Mouse (Mus musculus) splenic B cell, adult 2 months (primary cell): ENCODE measurements around the gene Dop1b.

ENCODE experiments used
- DNase-seq: peaks from one replicate; pipeline ENCODE4 v3.0.0-alpha.2; 2011; ENCODE audit warnings: low read depth, low spot score
- H3K27me3 ChIP-seq: 2 replicates; pipeline ENCODE4 v1.6.1; 2012; ENCODE audit warnings: mild to moderate bottlenecking, low read length, moderate library complexity, mixed read lengths; ENCODE audit not compliant: control insufficient read depth, poor library complexity, insufficient read depth, severe bottlenecking
- H3K36me3 ChIP-seq: 2 replicates; pipeline ENCODE4 v1.6.1; 2012; ENCODE audit warnings: mild to moderate bottlenecking, low read length, moderate library complexity, mixed read lengths; ENCODE audit not compliant: control insufficient read depth, poor library complexity, insufficient read depth, severe bottlenecking

The Dop1b gene

GRCm38 (mm10) chr16:93830916-93831315, 119.2 kb downstream of the Dop1b start:
- Histone ChIP-seq H3K36me3 (no peaks in the 10 kb centered on the region), H3K27me3 (no peaks in the 10 kb centered on the region)
- peak; percentile 75 for DNase-seq

DNA sequence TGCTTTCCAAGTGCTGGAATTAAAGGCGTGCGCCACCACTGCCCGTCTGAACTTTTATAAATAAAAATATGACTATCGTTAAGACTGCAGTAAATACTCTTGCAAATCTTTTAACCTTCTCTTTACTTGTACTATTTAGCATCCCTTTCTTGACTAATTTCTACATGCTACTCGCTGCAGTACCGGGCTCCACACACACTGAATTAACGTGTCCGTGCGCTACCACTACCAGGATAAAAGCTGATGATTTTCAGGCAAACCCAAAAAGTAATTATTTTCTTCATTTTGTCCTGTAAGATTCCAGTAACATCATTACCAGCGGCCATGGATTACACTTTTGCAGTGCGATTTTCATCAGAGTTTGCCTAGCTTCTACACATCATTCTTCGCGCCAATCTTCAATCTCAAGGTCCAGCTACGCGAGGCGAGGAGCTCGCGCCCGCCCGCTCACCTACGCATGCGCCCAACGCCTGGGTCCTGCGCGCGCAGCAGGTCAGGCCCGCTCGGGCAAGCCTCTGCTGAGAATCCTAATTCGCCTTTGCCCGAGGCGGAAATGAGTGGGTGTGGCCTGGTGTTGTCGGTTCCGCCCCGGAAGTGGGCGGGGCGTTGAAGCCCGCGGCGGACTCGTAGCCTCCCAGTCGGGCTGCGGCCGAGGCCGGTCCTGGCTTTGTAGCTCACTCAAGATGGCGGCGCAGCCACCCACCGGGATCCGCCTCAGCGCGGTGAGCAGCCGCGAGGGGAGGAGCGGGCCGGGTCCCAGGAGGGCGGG, 120.1 kb downstream of the Dop1b start, which contains the start of gene Morc3:
Morc3 (plus strand) TSS at position 495 of the 769 bp plus-strand sequence.
- Histone ChIP-seq H3K27me3 (no peaks in the 10 kb centered on the region), H3K36me3 (no peaks in the 10 kb centered on the region)
- DNase-seq = peak; percentile 100

GRCm38 (mm10) chr16:93832451-93833276, 121.0 kb downstream of the Dop1b start:
- DNase-seq = peak; percentile 75
- Histone ChIP-seq H3K27me3 (no peaks in the 10 kb centered on the region), H3K36me3 (no peaks in the 10 kb centered on the region)

- Histone ChIP-seq H3K27me3 (no peaks in the 10 kb centered on the region), H3K36me3 (no peaks in the 10 kb centered on the region)
- DNase-seq = no peak
These were observed 121.8 kb downstream of the Dop1b start for GRCm38 (mm10) chr16:93833551-93833950.

DNA sequence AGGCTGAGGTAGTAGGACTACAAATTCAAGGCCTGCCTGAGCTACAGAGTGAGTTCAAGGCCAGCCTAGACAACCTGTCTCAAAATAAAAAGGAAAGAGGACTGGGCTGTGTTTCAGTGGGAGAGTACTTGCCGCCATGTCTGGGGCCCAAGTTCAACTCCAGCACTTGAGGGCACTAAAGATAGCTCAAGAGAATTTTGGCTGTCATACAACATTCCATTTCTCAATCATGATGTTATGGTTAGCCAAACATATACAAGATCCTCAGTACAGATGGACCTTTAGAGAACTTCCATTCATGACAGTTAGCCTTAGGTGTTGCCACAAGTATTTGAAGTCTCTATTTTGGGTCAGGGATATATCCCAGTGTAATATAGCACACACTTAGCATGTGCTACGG, 122.4 kb downstream of the Dop1b start:
- Histone ChIP-seq H3K27me3 (no peaks in the 10 kb centered on the region), H3K36me3 (no peaks in the 10 kb centered on the region)
- no peak for DNase-seq

- peaks cover 4% of the 10 kb centered on the region; the same call in 1 of the 2 replicates for H3K36me3 ChIP-seq
- H3K27me3 ChIP-seq = no peaks in the 10 kb centered on the region
- DNase-seq = no peak
These were observed 127.3 kb downstream of the Dop1b start for GRCm38 (mm10) chr16:93839049-93839448.

- Histone ChIP-seq H3K27me3 (no peaks in the 10 kb centered on the region), H3K36me3 (peaks cover 22% of the 10 kb centered on the region)
- DNase-seq = no peak
These were observed 138.8 kb downstream of the Dop1b start for GRCm38 (mm10) chr16:93850527-93850926.

DNA sequence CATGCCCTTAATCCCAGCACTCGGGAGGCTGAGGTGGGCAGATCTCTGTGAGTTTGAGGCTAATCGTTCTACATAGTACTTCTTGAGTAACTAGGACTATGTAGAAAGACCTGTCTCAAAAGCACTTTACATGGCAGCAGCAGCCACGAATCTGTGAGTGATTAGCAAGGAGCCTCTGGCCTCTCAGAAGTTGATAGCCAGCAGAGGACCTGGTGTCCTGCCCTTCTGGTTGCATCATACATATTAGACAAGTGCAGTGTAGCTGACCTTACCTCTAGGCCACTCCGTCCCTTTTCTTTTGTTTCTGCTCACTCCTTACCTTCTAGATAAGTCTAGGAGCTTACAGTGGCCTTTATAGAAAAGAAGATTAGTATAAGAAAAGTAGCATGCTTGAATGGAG, 148.3 kb downstream of the Dop1b start:
- Histone ChIP-seq H3K36me3 (peaks cover 33% of the 10 kb centered on the region), H3K27me3 (no peaks in the 10 kb centered on the region)
- no peak for DNase-seq
